Comparison of ENCODE assay signal across 10 mouse cellular contexts in the genomic region with DNA sequence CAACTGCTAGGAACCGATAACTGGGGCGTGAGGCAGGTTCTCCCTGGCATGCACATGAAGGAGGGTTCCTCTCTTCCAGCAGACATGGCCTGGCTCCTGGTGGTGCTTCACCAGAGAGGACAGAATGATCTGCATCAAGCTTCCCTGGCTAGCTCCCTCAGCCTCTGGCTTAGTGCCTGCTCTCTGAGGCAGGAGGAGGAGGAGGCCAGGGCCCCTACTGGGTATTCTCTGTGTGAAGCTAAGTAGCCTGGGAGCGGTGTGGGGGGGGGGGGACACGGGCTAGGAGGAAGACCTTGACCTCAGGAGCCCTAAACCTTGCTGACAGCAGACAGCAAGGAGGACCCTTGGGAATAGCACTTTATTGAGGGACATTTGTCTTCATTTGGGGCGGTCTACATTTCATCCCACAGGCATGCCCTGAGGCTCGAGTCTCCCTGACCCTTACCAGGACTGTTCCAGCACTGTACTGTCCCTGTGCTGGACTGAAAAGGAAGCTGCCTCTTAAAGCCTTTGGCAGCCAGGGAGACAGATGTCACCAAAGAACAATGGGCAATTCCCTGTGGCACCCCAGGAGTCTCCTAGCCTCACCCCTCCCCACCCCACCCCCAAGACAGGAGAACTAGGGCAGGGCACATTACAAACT.
DNase-seq lines count a peak whose midpoint lies in the region; ATAC-seq and TF ChIP-seq lines count a peak whose summit lies in the region.
"Had no signal": no experiment of that assay in that cellular context is flagged by ENCODE, and none has a peak within 500 bp of the region (broad histone marks: within the 10 kb centered on the region; RNA-seq: fewer than 3 reads in every experiment).

No protein-coding gene starts in this region.

- H3K4me1 ChIP-seq in kidney, embryonic 14.5 days (ENCODE audit: control insufficient read depth, insufficient read depth, low read length), result 0 out of 2 replicates have a peak, but pooled peaks cover 5% of the 10 kb centered on the region

- H3K27me3 ChIP-seq in kidney, embryonic 14.5 days (ENCODE audit: control insufficient read depth, insufficient read depth, low read length), result peaks cover 3% of the 10 kb centered on the region

- peak; percentile 51; the same call in 1 of the 2 replicates for ATAC-seq in kidney, embryonic 14.5 days (ENCODE audit: low FRiP score, low TSS enrichment)
- ATAC-seq: Patski had no signal

- H3K4me2 ChIP-seq in kidney, embryonic 14.5 days (replicated peaks; ENCODE audit: low read depth, low read length), result no peak overlapping the region

- no peak for TF ChIP-seq CTCF in layer of hippocampus, adult 2 months (conservative IDR thresholded peaks at IDR 0.05)

- peak overlapping the region; percentile 7; the same call in 1 of the 2 replicates for H3K27ac ChIP-seq in kidney, embryonic 14.5 days (ENCODE audit: low read depth, low read length)
- H3K27ac ChIP-seq in layer of hippocampus, adult 2 months, result no peak overlapping the region

- DNase-seq in left cerebral cortex, postnatal 4 days, result peak; percentile 51
- no peak for DNase-seq in left cerebral cortex, postnatal 25 days (ENCODE audit: low spot score in 2 of 2)
- DNase-seq in gastrocnemius, adult 8-10 months (ENCODE audit: low spot score in 2 of 2), result peak; percentile 21 to 25
- peak; percentile 19 for DNase-seq in ovary, postnatal 36 days (ENCODE audit: low spot score)
- DNase-seq in frontal cortex, postnatal 10 days (ENCODE audit: low spot score in 2 of 2), result no peak
- no peak for DNase-seq in layer of hippocampus, adult 2 months (ENCODE audit: low spot score in 2 of 2)
- DNase-seq in cerebellum, adult 9-10 months, result no peak

- intact Hi-C loops in left cerebral cortex, postnatal 4 days (cut with DNase I), result loop anchor here (10.0 kb wide), 1 partner anchor 461 kb away; no protein-coding TSS in a partner anchor
- intact Hi-C loops in left cerebral cortex, postnatal 25 days (cut with DNase I), result loop anchor here (10.0 kb wide), 3 partner anchors 141 to 421 kb away; no protein-coding TSS in a partner anchor

- H3K36me3 ChIP-seq in kidney, embryonic 14.5 days (ENCODE audit: control insufficient read depth, insufficient read depth, low read length), result no peaks in the 10 kb centered on the region
- H3K36me3 ChIP-seq: embryonic facial prominence, embryonic 12.5 days had no signal

- no peak overlapping the region for H3K4me3 ChIP-seq in kidney, embryonic 14.5 days (ENCODE audit: low read length)
- H3K4me3 ChIP-seq in layer of hippocampus, adult 2 months, result no peak overlapping the region

- H3K9ac ChIP-seq in kidney, embryonic 14.5 days (ENCODE audit: low read depth, low read length), result no peak overlapping the region
- H3K9ac ChIP-seq: embryonic facial prominence, embryonic 12.5 days had no signal

- no peaks in the 10 kb centered on the region for H3K9me3 ChIP-seq in kidney, embryonic 14.5 days (ENCODE audit: control insufficient read depth, low read length)
- H3K9me3 ChIP-seq: embryonic facial prominence, embryonic 12.5 days had no signal

- 25% methylated on average over 5 of the region's 6 CpGs for WGBS in kidney, embryonic 14.5 days

Comparison
In these comparisons a context has a peak if more than half of its experiments do, and no peak if none do; other contexts are left out.
1. DNase-seq: peak in left cerebral cortex, postnatal 4 days (single experiment), gastrocnemius, adult 8-10 months (2 of 2) and ovary, postnatal 36 days (single experiment); none in left cerebral cortex, postnatal 25 days (0 of 2), frontal cortex, postnatal 10 days (0 of 2), layer of hippocampus, adult 2 months (0 of 2) and cerebellum, adult 9-10 months (single experiment).